In genomic region chr3:58315236-58315635, GRCm38 (mm10) we compare ENCODE assay signal across 21 mouse cellular contexts.
"Had no signal": no experiment of that assay in that cellular context is flagged by ENCODE, and none has a peak within 500 bp of the region (broad histone marks: within the 10 kb centered on the region; RNA-seq: fewer than 3 reads in every experiment).

No protein-coding gene starts in this region.

- H3K9ac ChIP-seq: limb, embryonic 13.5 days; liver, embryonic 12.5 days; liver, embryonic 15.5 days; lung, embryonic 15.5 days; neural tube, embryonic 12.5 days; neural tube, embryonic 15.5 days had no signal

- H3K36me3 ChIP-seq: limb, embryonic 10.5 days; limb, embryonic 13.5 days; liver, embryonic 12.5 days; liver, embryonic 15.5 days; lung, embryonic 15.5 days; neural tube, embryonic 12.5 days; neural tube, embryonic 15.5 days had no signal

- H3K4me1 ChIP-seq: liver, embryonic 12.5 days; liver, embryonic 15.5 days; neural tube, embryonic 12.5 days; neural tube, embryonic 15.5 days had no signal

- ATAC-seq: liver, embryonic 12.5 days had no signal

- H3K27ac ChIP-seq: limb, embryonic 10.5 days; limb, embryonic 13.5 days; liver, embryonic 12.5 days; liver, embryonic 15.5 days; lung, embryonic 15.5 days; neural tube, embryonic 12.5 days; neural tube, embryonic 15.5 days; stomach, postnatal 0 days had no signal

- H3K27me3 ChIP-seq: limb, embryonic 13.5 days; liver, embryonic 12.5 days; liver, embryonic 15.5 days; lung, embryonic 15.5 days; neural tube, embryonic 12.5 days; neural tube, embryonic 15.5 days had no signal

- DNase-seq: kidney, adult 9 months; kidney, postnatal 14 days; kidney, postnatal 4 days; liver; lung, adult 18-20 months; midbrain, embryonic 14.5 days; right cerebral cortex, adult 18-20 months; right cerebral cortex, postnatal 14 days; right cerebral cortex, postnatal 4 days; thymus, adult 2 months; thymus, postnatal 14 days; thymus, postnatal 4 days had no signal

- H3K4me3 ChIP-seq: limb, embryonic 10.5 days; limb, embryonic 13.5 days; liver, embryonic 12.5 days; liver, embryonic 15.5 days; lung, embryonic 15.5 days; neural tube, embryonic 12.5 days; neural tube, embryonic 15.5 days had no signal

- H3K4me2 ChIP-seq: limb, embryonic 13.5 days; liver, embryonic 12.5 days; liver, embryonic 15.5 days; lung, embryonic 15.5 days; midbrain, embryonic 11.5 days; neural tube, embryonic 12.5 days; neural tube, embryonic 15.5 days had no signal

- H3K9me3 ChIP-seq: limb, embryonic 10.5 days; limb, embryonic 13.5 days; liver, embryonic 12.5 days; liver, embryonic 15.5 days; lung, embryonic 15.5 days; neural tube, embryonic 12.5 days; neural tube, embryonic 15.5 days had no signal
